Mouse (Mus musculus) ovary, adult 18-20 months (tissue): ENCODE data around the gene Hist1h3f.
"Not testable (repeated sequence)": the region's sequence is repeated elsewhere in the genome, so short reads cannot be mapped to it uniquely, and the experiment has no call there.

Experiments
- DNase-seq: peaks from one replicate; pipeline ENCODE4 v3.0.0; 2022; ENCODE audit warnings: low spot score, mixed read lengths

Hist1h3f gene

DNA sequence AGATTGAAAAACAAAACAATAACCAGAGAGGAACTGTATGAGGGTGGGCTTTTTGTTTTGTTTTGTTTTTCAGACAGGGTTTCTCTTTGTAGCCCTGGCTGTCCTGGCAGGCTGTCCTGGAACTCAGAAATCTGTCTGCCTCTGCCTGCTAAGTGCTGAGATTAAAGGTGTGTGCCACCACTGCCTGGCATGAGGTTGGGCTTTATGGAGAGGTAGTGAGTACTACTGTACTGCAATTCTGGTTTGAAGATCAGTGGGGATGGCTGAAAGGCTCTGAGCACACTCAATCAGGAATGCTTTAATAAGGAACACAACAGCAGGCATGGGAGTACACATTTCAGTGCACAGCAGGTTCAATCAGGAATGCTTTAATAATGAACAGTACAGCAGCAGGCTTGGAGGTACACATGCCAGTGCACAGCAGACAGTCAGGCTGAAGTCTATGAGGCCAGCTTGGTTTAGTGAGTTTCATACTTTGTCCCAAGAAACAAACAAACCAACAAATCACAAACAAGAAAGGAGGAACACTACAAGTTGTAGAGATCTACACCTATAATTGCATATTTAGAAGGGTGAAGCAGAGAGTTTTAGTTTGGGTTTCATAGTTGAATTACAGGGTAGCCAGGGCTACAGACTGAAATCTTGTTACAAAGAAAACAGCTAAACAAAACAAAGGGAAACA lies 39.7 kb downstream of the Hist1h3f start:
- DNase-seq: no peak

DNA sequence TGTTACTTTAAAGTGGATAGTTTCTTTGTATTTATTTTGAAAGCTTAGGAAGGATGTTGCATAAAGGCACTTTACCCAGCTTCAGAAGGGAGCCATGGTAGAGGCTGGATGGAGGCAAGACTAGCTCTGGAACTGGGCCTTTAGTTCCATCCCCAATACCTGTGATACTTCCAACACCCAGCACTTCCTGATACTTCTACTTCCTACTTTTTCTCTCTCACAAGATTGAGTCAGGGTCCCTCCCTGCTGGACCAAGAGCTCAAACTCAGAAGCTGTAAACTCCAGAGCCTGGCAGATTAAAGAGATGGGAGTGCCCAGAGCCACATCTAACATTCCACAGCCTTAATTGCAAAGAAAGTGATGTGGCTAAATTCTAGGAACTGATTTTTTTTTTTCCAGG lies 40.5 kb downstream of the Hist1h3f start:
- no peak for DNase-seq

DNA sequence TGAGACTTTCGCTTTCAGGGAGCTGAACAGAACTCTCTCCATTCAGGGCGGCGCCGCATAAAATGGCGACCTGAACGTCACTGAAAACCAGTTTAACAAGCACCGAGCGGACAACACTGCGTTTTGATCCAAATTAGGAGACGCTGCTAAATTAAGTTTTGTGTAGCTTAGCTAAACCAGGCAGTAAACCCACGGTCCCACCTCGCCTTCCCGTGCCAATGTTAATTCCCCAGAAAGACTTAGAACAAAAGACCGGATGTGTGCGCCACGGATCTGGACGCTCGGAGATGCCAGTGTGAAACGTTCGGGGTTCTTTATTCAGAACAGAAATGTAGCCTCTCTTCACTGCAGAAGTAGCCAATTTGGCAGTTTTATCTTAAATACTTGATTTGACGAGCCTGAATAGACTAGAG lies 41.2 kb downstream of the Hist1h3f start:
- DNase-seq: peak; percentile 27

DNA sequence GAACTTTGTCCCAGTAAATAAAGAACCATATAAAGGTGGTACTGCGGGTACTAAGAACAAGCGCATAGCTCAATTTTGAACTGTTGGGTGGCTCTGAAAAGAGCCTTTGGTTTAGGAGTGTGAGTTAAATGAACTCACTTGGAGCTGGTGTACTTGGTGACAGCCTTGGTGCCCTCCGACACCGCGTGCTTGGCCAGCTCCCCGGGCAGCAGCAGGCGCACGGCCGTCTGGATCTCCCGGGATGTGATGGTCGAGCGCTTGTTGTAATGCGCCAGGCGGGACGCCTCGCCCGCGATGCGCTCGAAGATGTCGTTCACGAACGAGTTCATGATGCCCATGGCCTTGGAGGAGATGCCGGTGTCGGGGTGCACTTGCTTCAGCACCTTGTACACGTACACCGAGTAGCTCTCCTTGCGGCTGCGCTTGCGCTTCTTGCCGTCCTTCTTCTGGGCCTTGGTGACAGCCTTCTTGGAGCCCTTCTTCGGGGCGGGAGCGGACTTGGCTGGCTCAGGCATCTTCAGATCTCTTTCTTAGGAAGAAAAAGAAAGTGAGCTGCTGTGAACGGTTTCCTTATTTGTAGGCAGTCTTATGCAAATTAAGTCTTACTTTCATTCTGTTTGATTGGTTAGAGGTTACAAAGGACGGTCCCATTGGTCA lies 41.7 kb downstream of the Hist1h3f start:
- DNase-seq: peak; percentile 68

DNA sequence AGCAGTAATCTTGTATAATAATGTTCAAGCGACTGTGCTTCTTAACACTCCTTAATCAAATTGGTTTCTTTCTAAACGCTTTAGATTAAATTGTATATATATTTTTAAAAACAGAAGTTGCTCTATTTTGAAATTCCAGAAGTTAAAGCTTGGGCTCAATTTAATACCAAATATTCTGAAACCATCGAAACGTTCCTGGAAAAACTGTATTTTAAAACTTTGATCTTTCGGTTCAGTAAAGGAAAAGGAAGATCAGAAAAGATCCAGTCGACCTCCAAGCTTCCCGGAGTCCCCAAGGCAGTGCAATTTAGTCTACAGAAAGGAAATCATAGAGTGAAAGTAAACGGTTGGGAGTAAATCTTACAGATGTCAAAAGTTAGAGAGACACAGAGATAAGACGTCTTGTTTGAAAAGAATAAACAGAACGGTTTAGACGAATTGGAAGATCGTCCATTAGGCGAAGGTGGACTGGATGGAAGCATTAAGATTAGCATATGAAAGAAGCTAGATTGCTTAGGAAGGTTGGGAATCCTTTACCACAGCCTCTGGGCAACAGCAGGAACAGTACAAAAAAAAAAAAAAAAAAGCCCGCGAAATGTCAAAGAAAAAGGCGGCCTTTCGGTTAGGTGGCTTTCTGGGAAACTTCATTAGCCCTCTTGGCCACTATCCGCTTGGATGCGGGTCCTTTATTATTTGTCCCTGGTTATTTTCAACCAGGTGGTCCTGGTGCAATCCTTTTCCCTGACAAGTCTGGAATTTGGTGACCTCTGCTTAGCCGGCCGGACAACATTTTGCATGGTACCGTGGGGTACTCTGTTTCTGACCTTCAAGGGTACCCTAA lies 42.5 kb downstream of the Hist1h3f start:
- no peak for DNase-seq

DNA sequence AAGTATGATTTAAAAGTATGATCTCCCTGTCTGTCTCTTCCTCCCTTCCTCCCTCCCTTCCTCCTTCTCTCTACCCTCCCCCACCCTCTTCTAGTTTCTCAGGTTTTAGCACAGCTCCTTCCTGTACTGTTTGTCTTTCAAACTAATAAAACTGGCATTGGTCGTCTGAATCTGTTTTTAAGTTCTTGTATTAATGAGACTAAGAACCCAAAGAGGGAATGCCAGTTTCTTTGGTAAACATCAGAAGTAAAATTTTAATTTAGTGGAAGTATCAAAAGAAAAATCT lies 43.0 kb downstream of the Hist1h3f start:
- no peak for DNase-seq

DNA sequence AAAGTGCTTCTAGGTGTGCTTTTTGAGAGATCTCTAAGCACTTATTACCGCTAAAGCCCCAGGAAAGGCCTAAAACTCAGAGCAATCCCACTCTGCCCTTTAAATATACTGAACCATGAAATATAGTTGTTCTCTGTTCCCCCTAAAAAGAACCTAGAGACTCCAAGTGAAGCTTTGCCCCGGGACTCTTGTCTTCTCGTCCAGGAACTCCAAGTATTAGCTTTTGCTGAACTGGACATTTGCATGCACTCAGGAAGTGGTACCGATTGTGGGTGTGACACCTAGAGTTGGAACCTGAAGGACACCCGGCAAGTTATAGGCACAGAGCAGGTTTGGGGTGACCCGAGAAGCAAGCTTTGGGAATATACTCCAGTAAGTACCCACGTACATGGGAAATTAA lies 47.4 kb downstream of the Hist1h3f start:
- no peak for DNase-seq

DNA sequence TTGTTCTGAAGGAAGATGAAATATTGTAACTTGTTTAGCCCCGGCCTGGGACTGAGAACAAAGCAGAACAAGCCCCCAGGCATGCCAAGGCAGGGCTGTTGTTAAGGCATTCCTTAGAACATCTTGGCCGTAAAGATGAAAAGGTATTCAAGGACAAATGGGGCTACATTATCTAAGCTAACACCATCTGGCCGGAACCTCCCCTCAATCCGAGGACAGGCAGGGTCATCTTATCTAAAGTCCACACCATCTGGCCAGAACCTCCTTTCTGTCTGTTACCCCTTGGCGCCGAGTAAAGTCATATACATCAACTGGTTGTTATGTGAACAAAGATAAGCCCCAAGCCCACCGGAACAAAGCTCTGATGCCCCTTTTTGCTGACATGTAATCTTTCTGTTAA lies 48.0 kb downstream of the Hist1h3f start:
- not testable (repeated sequence) for DNase-seq

DNA sequence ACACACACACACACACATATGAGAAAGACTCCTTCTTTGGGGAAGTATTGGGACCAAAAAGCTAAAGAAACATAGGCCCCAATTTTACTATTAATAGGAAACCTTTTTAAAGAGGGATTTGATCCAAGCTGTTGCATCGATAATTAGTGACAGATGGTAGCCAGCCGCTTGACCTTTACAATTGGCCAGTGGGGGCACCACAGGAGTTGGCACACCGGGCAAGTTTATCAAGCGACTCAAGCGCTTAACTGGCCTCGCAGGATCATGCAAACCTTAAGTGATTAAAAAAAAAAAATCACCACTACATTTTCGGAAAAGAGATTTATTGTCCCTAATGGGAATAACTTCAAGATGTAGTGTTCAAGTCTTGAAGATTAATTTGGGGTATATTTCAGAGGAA lies 48.8 kb downstream of the Hist1h3f start:
- no peak for DNase-seq

DNA sequence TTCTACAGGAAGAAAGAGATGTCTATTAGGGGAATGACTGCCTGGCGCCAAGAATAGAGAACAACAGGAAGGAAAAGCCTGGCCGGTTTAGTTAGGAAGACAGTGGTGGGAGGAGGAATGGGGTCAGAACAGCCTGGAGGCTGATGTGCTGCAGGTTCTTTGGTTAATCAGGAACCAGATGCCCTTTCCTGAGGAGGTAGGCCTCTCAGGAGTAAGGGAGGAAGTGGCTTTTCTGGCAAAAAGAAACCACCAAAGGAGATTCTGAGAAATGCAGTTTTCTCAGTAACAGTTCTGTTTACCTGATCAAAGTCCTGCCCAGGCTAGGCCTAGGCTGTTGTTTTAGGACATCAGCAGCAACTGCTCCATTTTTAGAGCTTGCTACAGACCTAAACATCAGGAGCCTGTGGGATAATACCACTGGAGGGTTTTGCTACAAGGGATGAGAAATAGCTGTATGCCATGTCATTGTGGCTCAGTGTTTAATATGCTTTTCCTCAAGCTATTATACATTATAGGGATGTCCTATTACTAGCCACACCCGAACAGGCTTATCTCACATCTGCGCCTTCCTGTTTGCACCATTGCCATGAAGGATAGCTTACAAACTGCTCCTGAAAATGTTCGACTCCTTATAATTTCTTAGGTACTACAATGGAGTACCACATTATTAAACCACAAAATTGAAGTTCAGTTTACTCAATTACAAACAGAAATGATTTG lies 49.4 kb downstream of the Hist1h3f start:
- no peak for DNase-seq
